Mouse (Mus musculus): ENCODE data around the gene Atp10b. TPM values are rescaled to one million over a fixed set of nuclear protein-coding genes. Genes with fewer than 3 reads are reported as not detected.

Gene Atp10b
- polyA plus RNA-seq, 1 experiment: 13.9 TPM

Other genes with a start within 250 kb of the Atp10b start
- gene Gm9972, start 114.1 kb upstream of the Atp10b start, polyA plus RNA-seq (2012; rRNA removed): 0.13 and 0.18 TPM in 2 replicates

Measured in urinary bladder, adult 2 months (tissue).